Mouse (Mus musculus) c-Kit-positive CD71-positive TER-119-positive erythroid progenitor cells, embryonic 14.5 days (primary cell): ENCODE results near the gene Vmn1r143.
"Not testable (repeated sequence)": the region's sequence is repeated elsewhere in the genome, so short reads cannot be mapped to it uniquely, and the experiment has no call there.

ENCODE experiments used
- DNase-seq: peaks from one replicate; pipeline ENCODE4 v3.0.0-alpha.2; 2013; ENCODE audit warnings: low spot score

Vmn1r143 gene

DNA sequence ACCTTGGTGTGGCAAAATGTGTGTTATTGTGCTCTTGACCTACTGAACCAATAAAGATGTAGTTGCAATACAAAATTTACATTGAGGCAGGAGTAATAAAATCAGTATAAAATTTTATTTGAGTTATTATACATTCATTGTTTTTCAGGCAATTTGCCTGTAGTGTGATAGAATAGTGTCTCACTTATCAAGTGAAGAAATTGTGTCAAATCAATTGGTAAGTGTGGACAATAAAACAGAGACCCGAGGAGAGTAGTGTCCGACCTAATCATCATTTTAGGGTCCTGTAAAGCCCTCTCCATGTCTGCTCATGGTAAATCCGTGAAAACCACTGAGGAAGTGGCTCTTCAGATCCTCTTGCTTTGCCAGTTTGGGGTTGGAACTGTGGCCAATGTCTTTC is at the start of gene Vmn1r143:
Vmn1r143 (plus strand) TSS at position 301 of the 400 bp plus-strand sequence.
- not testable (repeated sequence) for DNase-seq

DNA sequence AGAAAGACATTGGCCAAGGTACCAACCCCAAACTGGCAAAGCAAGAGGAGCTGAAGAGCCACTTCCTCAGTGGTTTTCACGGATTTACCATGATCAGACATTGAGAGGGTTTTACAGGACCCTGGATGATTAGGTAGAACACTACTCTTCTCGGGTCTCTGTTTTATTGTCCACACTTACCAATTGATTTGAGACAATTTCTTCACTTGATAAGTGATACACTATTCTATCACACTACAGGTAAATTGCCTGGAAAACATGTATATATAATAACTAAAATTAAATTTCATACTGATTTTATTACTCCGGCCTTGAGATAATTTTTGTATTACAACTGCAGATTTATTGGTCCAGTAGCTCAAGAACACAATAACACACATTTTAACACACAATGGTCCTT is 25.2 kb upstream of the Vmn1r143 start, which contains the start of gene Vmn1r142:
Vmn1r142 (minus strand) TSS at position 101 of the 400 bp plus-strand sequence.
- DNase-seq, result not testable (repeated sequence)

DNA sequence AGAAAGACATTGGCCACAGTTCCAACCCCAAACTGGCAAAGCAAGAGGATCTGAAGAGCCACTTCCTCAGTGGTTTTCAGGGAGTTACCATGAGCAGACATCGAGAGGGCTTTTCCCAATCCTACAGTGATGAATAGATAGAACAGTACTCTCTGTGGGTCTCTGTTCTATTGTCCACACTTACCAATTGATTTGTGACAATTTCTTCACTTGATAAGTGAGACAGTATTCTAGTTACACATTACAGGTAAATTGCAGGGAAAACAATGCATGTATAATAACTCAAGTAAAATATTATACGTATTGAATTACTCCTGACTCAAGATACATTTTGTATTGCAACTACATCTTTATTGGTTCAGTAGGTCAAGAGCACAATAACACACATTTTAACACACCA is 12.0 kb downstream of the Vmn1r143 start, which contains the start of gene Gm8653:
Gm8653 (minus strand) TSS at position 101 of the 400 bp plus-strand sequence.
- DNase-seq, result not testable (repeated sequence)

DNA sequence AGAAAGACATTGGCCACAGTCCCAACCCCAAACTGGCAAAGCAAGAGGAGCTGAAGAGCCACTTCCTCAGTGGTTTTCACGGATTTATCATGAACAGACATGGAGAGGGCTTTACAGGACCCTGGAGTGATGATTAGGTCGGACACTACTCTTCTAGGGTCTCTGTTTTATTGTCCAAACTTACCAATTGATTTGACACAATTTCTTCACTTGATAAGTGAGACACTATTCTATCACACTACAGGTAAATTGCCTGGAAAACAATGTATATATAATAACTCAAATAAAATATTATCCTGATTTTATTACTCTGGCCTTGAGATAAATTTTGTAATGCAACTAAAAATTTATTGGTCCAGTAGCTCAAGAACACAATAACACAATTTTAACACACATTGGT is 40.2 kb downstream of the Vmn1r143 start, which contains the start of gene Gm8453:
Gm8453 (minus strand) TSS at position 101 of the 400 bp plus-strand sequence.
- not testable (repeated sequence) for DNase-seq
